Mouse (Mus musculus): Measurements from ENCODE around the gene Dchs2.

The Dchs2 gene

GRCm38 (mm10) chr3:83148508-83148907 lies 20.8 kb downstream of the Dchs2 start:
- no peak for DNase-seq (ENCODE audit: extremely low read depth, insufficient read length, low spot score)

- no peak for DNase-seq (ENCODE audit: extremely low read depth, insufficient read length, low spot score)
These were observed 27.9 kb downstream of the Dchs2 start for GRCm38 (mm10) chr3:83155600-83155999.

- DNase-seq (ENCODE audit: extremely low read depth, insufficient read length, low spot score) = no peak
These were observed 28.4 kb downstream of the Dchs2 start for GRCm38 (mm10) chr3:83156165-83156564.

GRCm38 (mm10) chr3:83161542-83162231 lies 33.9 kb downstream of the Dchs2 start:
- DNase-seq (ENCODE audit: extremely low read depth, insufficient read length, low spot score) = no peak

GRCm38 (mm10) chr3:83163676-83164075 lies 35.9 kb downstream of the Dchs2 start:
- no peak for DNase-seq (ENCODE audit: extremely low read depth, insufficient read length, low spot score)

- DNase-seq (ENCODE audit: extremely low read depth, insufficient read length, low spot score) = no peak
These were observed 57.8 kb downstream of the Dchs2 start for GRCm38 (mm10) chr3:83185527-83185926.

- DNase-seq (ENCODE audit: extremely low read depth, insufficient read length, low spot score) = no peak
These were observed 63.5 kb downstream of the Dchs2 start for GRCm38 (mm10) chr3:83191271-83191670.

- DNase-seq (ENCODE audit: extremely low read depth, insufficient read length, low spot score) = no peak
These were observed 64.7 kb downstream of the Dchs2 start for GRCm38 (mm10) chr3:83192401-83192800.

GRCm38 (mm10) chr3:83194911-83195310 lies 67.2 kb downstream of the Dchs2 start:
- no peak for DNase-seq (ENCODE audit: extremely low read depth, insufficient read length, low spot score)

- no peak for DNase-seq (ENCODE audit: extremely low read depth, insufficient read length, low spot score)
These were observed 73.7 kb downstream of the Dchs2 start for GRCm38 (mm10) chr3:83201286-83201980.

- DNase-seq (ENCODE audit: extremely low read depth, insufficient read length, low spot score) = no peak
These were observed 77.4 kb downstream of the Dchs2 start for GRCm38 (mm10) chr3:83205073-83205668.

- DNase-seq (ENCODE audit: extremely low read depth, insufficient read length, low spot score) = no peak
These were observed 81.9 kb downstream of the Dchs2 start for GRCm38 (mm10) chr3:83209646-83210045.

- no peak for DNase-seq (ENCODE audit: extremely low read depth, insufficient read length, low spot score)
These were observed 82.5 kb downstream of the Dchs2 start for GRCm38 (mm10) chr3:83210210-83210609.

- no peak for DNase-seq (ENCODE audit: extremely low read depth, insufficient read length, low spot score)
These were observed 84.2 kb downstream of the Dchs2 start for GRCm38 (mm10) chr3:83211939-83212338.

GRCm38 (mm10) chr3:83212578-83212977 lies 84.8 kb downstream of the Dchs2 start:
- no peak for DNase-seq (ENCODE audit: extremely low read depth, insufficient read length, low spot score)

- DNase-seq (ENCODE audit: extremely low read depth, insufficient read length, low spot score) = no peak
These were observed 90.3 kb downstream of the Dchs2 start for GRCm38 (mm10) chr3:83218059-83218458.

GRCm38 (mm10) chr3:83220101-83220500 lies 92.4 kb downstream of the Dchs2 start:
- DNase-seq (ENCODE audit: extremely low read depth, insufficient read length, low spot score) = no peak

GRCm38 (mm10) chr3:83222125-83222524 lies 94.4 kb downstream of the Dchs2 start:
- DNase-seq (ENCODE audit: extremely low read depth, insufficient read length, low spot score) = no peak

- no peak for DNase-seq (ENCODE audit: extremely low read depth, insufficient read length, low spot score)
These were observed 100.6 kb downstream of the Dchs2 start for GRCm38 (mm10) chr3:83228383-83228782.

- no peak for DNase-seq (ENCODE audit: extremely low read depth, insufficient read length, low spot score)
These were observed 102.6 kb downstream of the Dchs2 start for GRCm38 (mm10) chr3:83230326-83230725.

GRCm38 (mm10) chr3:83234457-83234856 lies 106.7 kb downstream of the Dchs2 start:
- no peak for DNase-seq (ENCODE audit: extremely low read depth, insufficient read length, low spot score)

GRCm38 (mm10) chr3:83235061-83235460 lies 107.3 kb downstream of the Dchs2 start:
- DNase-seq (ENCODE audit: extremely low read depth, insufficient read length, low spot score) = no peak
